Mouse (Mus musculus): ENCODE results near the gene Rtn4rl2. TPM values are rescaled to one million over a fixed set of nuclear protein-coding genes. Genes with fewer than 3 reads are reported as not detected.

Gene Rtn4rl2
- polyA plus RNA-seq, 1 experiment from 2014 or later, result 2.4 TPM

- no peak for ATAC-seq (replicated peaks; ENCODE audit: insufficient number of reproducible peaks, low FRiP score, low TSS enrichment, low read depth)
- WGBS, result 61% methylated on average over 13 of the region's 13 CpGs
- no peak within 1 kb of the TSS for H3K4me3 ChIP-seq (ENCODE audit: low read depth, low read length)
- H3K9ac ChIP-seq (replicated peaks; ENCODE audit: low read length), result no peak within 1 kb of the TSS
- no peak within 1 kb of the TSS for H3K4me2 ChIP-seq (ENCODE audit: low read depth, low read length)
- no peaks in the 10 kb centered on the region for H3K27me3 ChIP-seq (ENCODE audit: control insufficient read depth, insufficient read depth, low read length)
- H3K27ac ChIP-seq (replicated peaks; ENCODE audit: low read depth, low read length), result no peak within 1 kb of the TSS
- H3K36me3 ChIP-seq (replicated peaks; ENCODE audit: control insufficient read depth, insufficient read depth, low read depth, low read length), result no peaks in the 10 kb centered on the region
- H3K4me1 ChIP-seq (ENCODE audit: control insufficient read depth, insufficient read depth, low read length), result no peaks in the 10 kb centered on the region
- H3K9me3 ChIP-seq (replicated peaks; ENCODE audit: control insufficient read depth, low read length), result no peaks in the 10 kb centered on the region
- no peak for DNase-seq (ENCODE audit: low spot score)
Observed at GRCm38 (mm10) chr2:84822552-84822951, 64.0 kb downstream of the Rtn4rl2 start, which contains the start of gene Smtnl1. Gene Smtnl1, minus strand, starts transcription at chr2:84822652.

Small RNA genes lying within 50 kb of the gene (microRNA-seq; reads per million reads assigned to microRNA genes)
- gene Gm24332 (ENCODE audit: borderline number of aligned reads), result not detected

Other genes starting within 250 kb of the Rtn4rl2 start
- 39.3 and 40.6 TPM in 2 replicates for gene Ctnnd1, start 235.9 kb downstream of the Rtn4rl2 start, polyA plus RNA-seq (2014; fragmentation: Nextera tagmentation; extraction: Ambion mirVana)
- 0.07 TPM in 2 replicates for gene Btbd18, start 227.6 kb downstream of the Rtn4rl2 start, polyA plus RNA-seq (2014; fragmentation: Nextera tagmentation; extraction: Ambion mirVana)
- gene Selenoh, start 215.9 kb downstream of the Rtn4rl2 start, polyA plus RNA-seq (2014; fragmentation: Nextera tagmentation; extraction: Ambion mirVana), result 446 and 475 TPM in 2 replicates
- gene Gm28635, start 208.7 kb downstream of the Rtn4rl2 start, polyA plus RNA-seq (2014; fragmentation: Nextera tagmentation; extraction: Ambion mirVana), result not detected in 2 replicates
- gene Med19, start 208.3 kb downstream of the Rtn4rl2 start, polyA plus RNA-seq (2014; fragmentation: Nextera tagmentation; extraction: Ambion mirVana), result 62.1 and 68.2 TPM in 2 replicates
- 150 and 152 TPM in 2 replicates for gene Tmx2, start 207.6 kb downstream of the Rtn4rl2 start, polyA plus RNA-seq (2014; fragmentation: Nextera tagmentation; extraction: Ambion mirVana)
- 25.4 and 25.5 TPM in 2 replicates for gene Zdhhc5, start 171.5 kb downstream of the Rtn4rl2 start, polyA plus RNA-seq (2014; fragmentation: Nextera tagmentation; extraction: Ambion mirVana)
- gene Clp1, start 159.4 kb downstream of the Rtn4rl2 start, polyA plus RNA-seq (2014; fragmentation: Nextera tagmentation; extraction: Ambion mirVana), result 58.5 and 61.1 TPM in 2 replicates
- 6.2 and 6.6 TPM in 2 replicates for gene Ypel4, start 152.7 kb downstream of the Rtn4rl2 start, polyA plus RNA-seq (2014; fragmentation: Nextera tagmentation; extraction: Ambion mirVana)
- gene Gm19426, start 143.1 kb downstream of the Rtn4rl2 start, polyA plus RNA-seq (2014; fragmentation: Nextera tagmentation; extraction: Ambion mirVana), result 5.9 and 6.4 TPM in 2 replicates
- 21.0 and 22.4 TPM in 2 replicates for gene Serping1, start 111.3 kb downstream of the Rtn4rl2 start, polyA plus RNA-seq (2014; fragmentation: Nextera tagmentation; extraction: Ambion mirVana)
- 30.6 and 36.1 TPM in 2 replicates for gene Ube2l6, start 87.9 kb downstream of the Rtn4rl2 start, polyA plus RNA-seq (2014; fragmentation: Nextera tagmentation; extraction: Ambion mirVana)
- 0.11 and 0.20 TPM in 2 replicates for gene Smtnl1, start 64.1 kb downstream of the Rtn4rl2 start, polyA plus RNA-seq (2014; fragmentation: Nextera tagmentation; extraction: Ambion mirVana)
- 45.9 and 50.0 TPM in 2 replicates for gene Timm10, start 59.7 kb downstream of the Rtn4rl2 start, polyA plus RNA-seq (2014; fragmentation: Nextera tagmentation; extraction: Ambion mirVana)
- gene Slc43a1, start 47.9 kb downstream of the Rtn4rl2 start, polyA plus RNA-seq (2014; fragmentation: Nextera tagmentation; extraction: Ambion mirVana), result 23.1 and 28.0 TPM in 2 replicates
- 37.2 and 38.9 TPM in 2 replicates for gene Slc43a3, start 49.9 kb upstream of the Rtn4rl2 start, polyA plus RNA-seq (2014; fragmentation: Nextera tagmentation; extraction: Ambion mirVana)
- gene Prg2, start 93.8 kb upstream of the Rtn4rl2 start, polyA plus RNA-seq (2014; fragmentation: Nextera tagmentation; extraction: Ambion mirVana), result 0.60 and 0.78 TPM in 2 replicates
- gene Prg3, start 101.5 kb upstream of the Rtn4rl2 start, polyA plus RNA-seq (2014; fragmentation: Nextera tagmentation; extraction: Ambion mirVana), result not detected in 2 replicates
- 409 TPM in 2 replicates for gene Ssrp1, start 150.5 kb upstream of the Rtn4rl2 start, polyA plus RNA-seq (2014; fragmentation: Nextera tagmentation; extraction: Ambion mirVana)
- gene P2rx3, start 150.8 kb upstream of the Rtn4rl2 start, polyA plus RNA-seq (2014; fragmentation: Nextera tagmentation; extraction: Ambion mirVana), result 6.2 and 8.4 TPM in 2 replicates
- gene Tnks1bp1, start 161.3 kb upstream of the Rtn4rl2 start, polyA plus RNA-seq (2014; fragmentation: Nextera tagmentation; extraction: Ambion mirVana), result 9.3 and 12.2 TPM in 2 replicates
- 35.6 and 41.0 TPM in 2 replicates for gene Aplnr, start 249.5 kb upstream of the Rtn4rl2 start, polyA plus RNA-seq (2014; fragmentation: Nextera tagmentation; extraction: Ambion mirVana)